Mouse (Mus musculus): ENCODE measurements around the gene Sprr2k.

DNA sequence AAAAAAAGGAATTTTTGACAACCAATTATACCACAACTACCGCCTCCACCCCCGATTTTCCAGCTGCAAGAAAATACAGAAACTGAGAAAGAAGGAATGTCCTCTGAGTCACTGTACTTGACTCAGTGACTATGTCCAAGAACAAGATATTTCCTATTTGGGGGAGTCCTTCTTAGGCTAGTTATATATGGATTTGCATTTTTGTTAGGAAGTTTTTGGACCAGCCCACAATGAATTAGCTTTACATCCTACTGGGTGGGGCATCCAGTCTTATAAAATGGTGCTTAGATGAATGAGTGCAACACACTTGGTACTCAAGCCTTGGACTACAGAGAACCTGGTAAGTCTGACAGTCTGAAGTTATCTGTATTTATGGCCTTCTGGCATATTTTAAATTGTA lies at the start of gene Sprr2k:
- no peak for TF ChIP-seq CTCF (IDR thresholded peaks at IDR 0.05; ENCODE audit: low read depth)
- TF ChIP-seq EP300 (IDR thresholded peaks at IDR 0.05; ENCODE audit: low read depth): no peak
